Mouse (Mus musculus) MEL (cell line): ENCODE results near the gene Agl. TPM values are rescaled to one million over a fixed set of nuclear protein-coding genes. Genes with fewer than 3 reads are reported as not detected.

Experiments used
- DNase-seq: peaks from one replicate; pipeline ENCODE4 v3.0.0; 2011; ENCODE audit warnings: low read depth, low spot score
- H3K27ac ChIP-seq: 2 replicates; pipeline ENCODE4 v1.5.1; 2012; ENCODE audit warnings: low read depth, mild to moderate bottlenecking, control low read depth, low read length, moderate library complexity; ENCODE audit not compliant: control insufficient read depth
- H3K27me3 ChIP-seq, 2 experiments: fragments of 150-350 bp in 1 of 2; sonication (generic) in 1 of 2; 2 replicates each; pipeline ENCODE4 v1.6.1; 2012; ENCODE audit warnings: low read length in 2 of 2, mild to moderate bottlenecking in 2 of 2, improper control_type of control experiment in 1 of 2, moderate library complexity in 1 of 2; ENCODE audit not compliant: insufficient read depth in 2 of 2, control insufficient read depth in 1 of 2
- H3K36me3 ChIP-seq, 2 experiments: 2 replicates each; pipeline ENCODE4 v1.6.1; 2012 to 2014; ENCODE audit warnings: low read length in 2 of 2, improper control_type of control experiment in 1 of 2, inconsistent platforms in 1 of 2, mild to moderate bottlenecking in 1 of 2; ENCODE audit not compliant: insufficient read depth in 2 of 2, control insufficient read depth in 1 of 2
- H3K4me1 ChIP-seq, 2 experiments: fragments of 150-350 bp in 1 of 2; sonication (generic) in 1 of 2; 2 replicates each; pipeline ENCODE4 v1.6.1; 2012; ENCODE audit warnings: low read length in 2 of 2, improper control_type of control experiment in 1 of 2, mild to moderate bottlenecking in 1 of 2; ENCODE audit not compliant: insufficient read depth in 2 of 2, control insufficient read depth in 1 of 2
- H3K4me3 ChIP-seq, 2 experiments: fragments of 150-350 bp in 1 of 2; sonication (generic) in 1 of 2; 2 replicates each; pipeline ENCODE4 v1.5.1; 2012; ENCODE audit warnings: low read depth in 2 of 2, low read length in 2 of 2, mild to moderate bottlenecking in 2 of 2, moderate library complexity in 2 of 2, control low read depth in 1 of 2, improper control_type of control experiment in 1 of 2; ENCODE audit not compliant: control insufficient read depth in 1 of 2, insufficient read depth in 1 of 2
- H3K79me2 ChIP-seq: 2 replicates; pipeline ENCODE4 v1.6.1; 2012; ENCODE audit warnings: mild to moderate bottlenecking, low read length, moderate library complexity; ENCODE audit not compliant: control insufficient read depth, poor library complexity, insufficient read depth
- H3K9ac ChIP-seq: 2 replicates; pipeline ENCODE4 v1.6.1; 2012; ENCODE audit warnings: low read depth, mild to moderate bottlenecking, control low read depth, low read length, moderate library complexity; ENCODE audit not compliant: control insufficient read depth, poor library complexity, severe bottlenecking
- H3K9me3 ChIP-seq: fragments of 150-350 bp; sonication (generic); replicated peaks from 2 replicates; pipeline ENCODE4 v1.6.1; 2012; ENCODE audit warnings: mild to moderate bottlenecking, low read length, improper control_type of control experiment, moderate library complexity; ENCODE audit not compliant: insufficient read depth
- CTCF ChIP-seq, 3 experiments: IDR thresholded peaks in 2 of 3; conservative IDR thresholded peaks in 1 of 3; 2 replicates each; pipeline ENCODE4 v1.5.1; 2011 to 2012; ENCODE audit warnings: low read length in 3 of 3, low read depth in 2 of 3, mild to moderate bottlenecking in 2 of 3, improper control_type of control experiment in 1 of 3, inconsistent platforms in 1 of 3, mixed read lengths in 1 of 3, moderate library complexity in 1 of 3; ENCODE audit not compliant: control insufficient read depth in 1 of 3, insufficient read depth in 1 of 3, poor library complexity in 1 of 3, severe bottlenecking in 1 of 3
- ELF1 ChIP-seq: IDR thresholded peaks from 2 replicates; pipeline ENCODE4 v1.6.1; 2014; ENCODE audit warnings: low read depth, mild to moderate bottlenecking, inconsistent platforms, low read length, improper control_type of control experiment, moderate library complexity
- EP300 ChIP-seq, 2 experiments: IDR thresholded peaks; 2 replicates each; pipeline ENCODE4 v1.6.1; 2011; ENCODE audit warnings: improper control_type of control experiment in 2 of 2, low read length in 2 of 2, low read depth in 1 of 2, mild to moderate bottlenecking in 1 of 2
- GATA1 ChIP-seq: IDR thresholded peaks from 2 replicates; pipeline ENCODE4 v1.6.1; 2011; ENCODE audit warnings: low read depth, low read length, improper control_type of control experiment
- HCFC1 ChIP-seq: IDR thresholded peaks from 2 replicates; pipeline ENCODE4 v1.6.1; 2012; ENCODE audit warnings: low read depth, mild to moderate bottlenecking, inconsistent platforms, low read length, improper control_type of control experiment, moderate library complexity
- JUND ChIP-seq: IDR thresholded peaks from 2 replicates; pipeline ENCODE4 v1.6.1; 2011; ENCODE audit warnings: low read depth, mild to moderate bottlenecking, improper control_type of control experiment, low read length
- KAT2A ChIP-seq: conservative IDR thresholded peaks from 2 replicates; pipeline ENCODE4 v1.6.1; 2012; ENCODE audit warnings: low read depth, low read length, improper control_type of control experiment, inconsistent platforms
- MAFK ChIP-seq: IDR thresholded peaks from 2 replicates; pipeline ENCODE4 v1.6.1; 2011; ENCODE audit warnings: low read depth, mild to moderate bottlenecking, low read length, improper control_type of control experiment, borderline replicate concordance
- MAX ChIP-seq: IDR thresholded peaks from 2 replicates; pipeline ENCODE4 v1.6.1; 2011; ENCODE audit warnings: low read length, improper control_type of control experiment
- MAZ ChIP-seq: IDR thresholded peaks from 2 replicates; pipeline ENCODE4 v1.6.1; 2012; ENCODE audit warnings: low read depth, mild to moderate bottlenecking, inconsistent platforms, low read length, improper control_type of control experiment
- MXI1 ChIP-seq: IDR thresholded peaks from 2 replicates; pipeline ENCODE4 v1.6.1; 2011; ENCODE audit warnings: mild to moderate bottlenecking, low read depth, low read length, improper control_type of control experiment
- MYB ChIP-seq: IDR thresholded peaks from 2 replicates; pipeline ENCODE4 v1.6.1; 2011; ENCODE audit warnings: mild to moderate bottlenecking, low read depth, low read length, improper control_type of control experiment
- POLR2A ChIP-seq, 2 experiments: IDR thresholded peaks; 2 replicates each; pipeline ENCODE4 v1.6.1; 2011 to 2012; ENCODE audit warnings: low read length in 2 of 2, mild to moderate bottlenecking in 2 of 2, control low read depth in 1 of 2, improper control_type of control experiment in 1 of 2, low read depth in 1 of 2, moderate library complexity in 1 of 2; ENCODE audit not compliant: control insufficient read depth in 1 of 2, insufficient read depth in 1 of 2, poor library complexity in 1 of 2
- POLR2AphosphoS2 ChIP-seq: IDR thresholded peaks from 2 replicates; pipeline ENCODE4 v1.6.1; 2011; ENCODE audit warnings: low read length, improper control_type of control experiment
- RAD21 ChIP-seq: IDR thresholded peaks from 2 replicates; pipeline ENCODE4 v1.6.1; 2011; ENCODE audit warnings: mild to moderate bottlenecking, low read depth, low read length, improper control_type of control experiment
- SIN3A ChIP-seq: IDR thresholded peaks from 2 replicates; pipeline ENCODE4 v1.6.1; 2012; ENCODE audit warnings: low read length, improper control_type of control experiment, inconsistent platforms
- SMC3 ChIP-seq: IDR thresholded peaks from 2 replicates; pipeline ENCODE4 v1.6.1; 2011; ENCODE audit warnings: low read depth, low read length, improper control_type of control experiment
- TBP ChIP-seq: IDR thresholded peaks from 2 replicates; pipeline ENCODE4 v1.8.0; 2011; ENCODE audit warnings: low read depth, low read length, improper control_type of control experiment
- UBTF ChIP-seq: IDR thresholded peaks from 2 replicates; pipeline ENCODE4 v1.6.1; 2012; ENCODE audit warnings: low read depth, mild to moderate bottlenecking, inconsistent platforms, low read length, improper control_type of control experiment, moderate library complexity, borderline replicate concordance; ENCODE audit not compliant: insufficient read depth
- USF2 ChIP-seq, 2 experiments: IDR thresholded peaks; 2 replicates each; pipeline ENCODE4 v1.6.1; 2011 to 2012; ENCODE audit warnings: improper control_type of control experiment in 2 of 2, low read length in 2 of 2, borderline replicate concordance in 1 of 2, inconsistent platforms in 1 of 2, low read depth in 1 of 2, mild to moderate bottlenecking in 1 of 2; ENCODE audit not compliant: insufficient read depth in 1 of 2
- ZC3H11A ChIP-seq: IDR thresholded peaks from 2 replicates; pipeline ENCODE4 v1.6.1; 2012; ENCODE audit warnings: low read depth, mild to moderate bottlenecking, inconsistent platforms, low read length, improper control_type of control experiment
- ZMIZ1 ChIP-seq: IDR thresholded peaks from 2 replicates; pipeline ENCODE4 v1.6.1; 2012; ENCODE audit warnings: low read depth, mild to moderate bottlenecking, inconsistent platforms, low read length, improper control_type of control experiment, moderate library complexity
- ZNF384 ChIP-seq: IDR thresholded peaks from 2 replicates; pipeline ENCODE4 v1.6.1; 2012; ENCODE audit warnings: low read depth, mild to moderate bottlenecking, inconsistent platforms, low read length, improper control_type of control experiment
- polyA plus RNA-seq, 2 experiments: library from polyadenylated mRNA; stranded (reverse) in 1 of 2; unstranded in 1 of 2; fragments of >175 nt in 1 of 2; fragments of >200 nt in 1 of 2; gene quantifications; 2 replicates each; pipeline versions ENCODE4 v1.2.1 to v1.2.4; 2012; ENCODE audit warnings: low replicate concordance in 2 of 2, low read depth in 1 of 2; ENCODE audit not compliant: insufficient read length in 2 of 2, insufficient read depth in 1 of 2, missing spikeins in 1 of 2
- total RNA-seq: library from RNA; depleted of rRNA; stranded (reverse); fragments of 300-350 nt; gene quantifications from 2 replicates; pipeline ENCODE4 v1.2.3, GENCODE M21; 2012

Gene Agl
- total and polyA plus RNA-seq, 3 experiments, result 4.6 to 21.1 (median 11.9) TPM

DNA sequence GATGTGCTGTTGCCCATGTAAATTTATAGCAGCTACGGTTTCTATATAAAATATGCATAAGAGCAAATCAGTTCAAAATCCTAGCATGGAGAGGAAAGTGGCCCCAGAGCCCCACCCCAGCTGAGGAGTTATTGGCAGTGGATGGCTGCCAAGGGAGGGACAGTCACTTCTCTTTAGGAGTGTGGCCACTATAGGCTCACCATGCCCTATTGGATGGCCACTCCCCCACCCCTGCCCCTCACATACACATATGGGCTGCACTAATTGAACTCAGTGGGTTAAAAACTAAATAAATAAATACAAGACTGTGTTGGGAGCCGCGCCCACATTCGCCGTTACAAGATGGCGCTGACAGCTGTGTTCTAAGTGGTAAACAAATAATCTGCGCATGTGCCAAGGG lies 9.3 kb upstream of the Agl start:
- Histone ChIP-seq H3K9me3 (no peaks in the 10 kb centered on the region), H3K27ac (no peak overlapping the region), H3K9ac (no peak overlapping the region), H3K79me2 (no peaks in the 10 kb centered on the region), H3K27me3 (peaks cover 1 to 3% of the 10 kb centered on the region in 2 experiments; a peak in 3 of 4 replicates), H3K36me3 (no peaks in the 10 kb centered on the region), H3K4me1 (no peaks in the 10 kb centered on the region), H3K4me3 (no peak overlapping the region)
- TF ChIP-seq HCFC1, result no peak
- TF ChIP-seq MAX, result no peak
- no peak for TF ChIP-seq UBTF
- no peak for TF ChIP-seq SIN3A
- no peak for TF ChIP-seq POLR2AphosphoS2
- no peak for TF ChIP-seq MAFK
- TF ChIP-seq ZNF384, result no peak
- TF ChIP-seq MYB, result no peak
- no peak for TF ChIP-seq POLR2A (IDR thresholded peaks at IDR 0.05; ENCODE audit: control insufficient read depth in 1 of 2, insufficient read depth in 1 of 2, low read depth in 1 of 2, low read length in 2 of 2, poor library complexity in 1 of 2)
- TF ChIP-seq ZMIZ1, result no peak
- no peak for TF ChIP-seq EP300 (IDR thresholded peaks at IDR 0.05; ENCODE audit: low read depth in 1 of 2, low read length in 2 of 2)
- TF ChIP-seq USF2 (IDR thresholded peaks at IDR 0.05; ENCODE audit: borderline replicate concordance in 1 of 2, insufficient read depth in 1 of 2, low read depth in 1 of 2, low read length in 2 of 2), result no peak
- no peak for TF ChIP-seq ZC3H11A
- no peak for TF ChIP-seq CTCF (IDR thresholded peaks at IDR 0.05 in 2 of 3, conservative IDR thresholded peaks at IDR 0.05 in 1 of 3; ENCODE audit: control insufficient read depth in 1 of 3, insufficient read depth in 1 of 3, low read depth in 2 of 3, low read length in 3 of 3, poor library complexity in 1 of 3, severe bottlenecking in 1 of 3)
- no peak for TF ChIP-seq MXI1
- TF ChIP-seq SMC3, result no peak
- no peak for TF ChIP-seq KAT2A
- TF ChIP-seq GATA1, result no peak
- no peak for DNase-seq

DNA sequence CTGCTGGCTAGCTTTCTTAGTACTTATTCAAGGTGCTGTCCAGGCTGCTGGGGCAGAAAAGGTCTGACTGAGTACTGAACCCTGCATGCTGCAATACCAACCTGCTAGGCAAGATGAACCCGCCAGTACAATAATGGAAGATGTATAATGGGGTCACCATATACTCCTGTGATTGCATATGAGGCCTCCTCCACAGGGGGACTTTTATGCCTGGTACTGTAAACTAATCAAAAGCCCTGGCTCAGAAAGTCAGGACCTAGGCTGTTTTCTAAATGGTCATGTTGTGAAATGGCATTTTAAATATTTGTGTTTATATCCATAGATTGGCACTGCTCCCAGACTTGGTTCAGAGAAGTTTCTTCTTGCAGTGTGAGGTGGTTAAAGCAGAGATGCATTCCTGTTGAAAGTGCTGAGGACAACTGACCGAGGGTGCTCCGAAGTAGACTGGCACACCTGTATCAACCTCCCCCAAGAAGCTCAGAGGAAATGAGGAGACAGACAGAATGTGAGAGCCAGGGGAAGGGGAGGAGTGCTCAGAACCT lies 8.8 kb upstream of the Agl start:
- Histone ChIP-seq H3K9me3 (no peaks in the 10 kb centered on the region), H3K27ac (no peak overlapping the region), H3K79me2 (no peaks in the 10 kb centered on the region), H3K27me3 (peaks cover 1 to 3% of the 10 kb centered on the region in 2 experiments; a peak in 3 of 4 replicates), H3K4me1 (peaks cover 0 to 2% of the 10 kb centered on the region in 2 experiments; a peak in 1 of 4 replicates), H3K36me3 (no peaks in the 10 kb centered on the region), H3K4me3 (no peak overlapping the region)
- no peak for DNase-seq
- TF ChIP-seq JUND, result no peak
- TF ChIP-seq SIN3A, result no peak
- no peak for TF ChIP-seq MAZ
- no peak for TF ChIP-seq TBP
- no peak for TF ChIP-seq EP300 (IDR thresholded peaks at IDR 0.05; ENCODE audit: low read depth in 1 of 2, low read length in 2 of 2)
- TF ChIP-seq UBTF, result no peak
- TF ChIP-seq ZMIZ1, result no peak
- TF ChIP-seq MYB, result no peak
- no peak for TF ChIP-seq ELF1
- no peak for TF ChIP-seq RAD21
- no peak for TF ChIP-seq GATA1
- TF ChIP-seq, all 39 proteins: peak for 0
- H3K9ac ChIP-seq, result no peak overlapping the region
